Mouse (Mus musculus): Measurements from ENCODE around the gene Lman1l.

The Lman1l gene

DNA sequence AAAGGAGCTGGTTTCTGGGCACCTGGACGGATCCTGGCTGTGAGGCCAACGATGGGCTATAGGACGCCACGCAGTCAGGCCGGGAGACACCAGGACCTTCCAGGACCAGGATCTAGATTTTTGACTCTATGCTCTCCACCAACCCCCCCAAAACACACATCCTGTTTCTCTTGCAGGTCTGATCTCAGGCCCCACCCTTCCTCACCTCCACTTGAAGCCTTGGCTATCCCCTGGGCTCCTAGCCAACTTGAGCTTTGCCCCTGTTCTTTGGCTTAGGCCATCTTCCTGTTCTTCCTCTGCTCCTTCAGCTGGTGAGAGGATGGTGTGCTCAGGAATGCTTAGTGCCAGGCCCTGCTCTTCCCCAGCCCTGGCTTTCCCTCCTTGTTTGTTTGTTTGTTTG is at the start of gene Lman1l:
Gene Lman1l (minus strand): TSS at position 101 of the 400 bp plus-strand sequence.
- no peak for DNase-seq (ENCODE audit: low read depth in 2 of 2, low spot score in 2 of 2)

DNA sequence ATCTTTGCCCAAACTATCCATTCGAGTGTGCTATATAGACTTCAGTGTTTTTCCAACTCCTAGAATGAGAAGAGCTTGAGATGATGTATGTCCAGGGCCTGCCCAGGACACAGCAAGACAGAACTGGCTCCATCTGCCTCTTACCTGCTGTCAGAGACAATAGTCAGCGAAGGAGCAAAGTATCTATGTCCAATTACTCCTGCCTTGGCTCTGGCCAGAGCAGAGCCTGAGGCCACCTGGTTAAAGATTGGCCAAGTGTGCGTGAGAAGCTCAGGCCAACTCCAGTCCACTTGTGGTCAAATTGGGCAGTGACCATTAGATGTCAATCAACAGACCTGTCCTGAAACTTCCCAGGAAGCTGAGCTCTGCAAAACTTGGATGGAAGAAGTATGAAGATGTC is 49.0 kb upstream of the Lman1l start:
- no peak for DNase-seq (ENCODE audit: low read depth in 2 of 2, low spot score in 2 of 2)

GRCm38 (mm10) chr9:57668277-57668676 is 47.7 kb upstream of the Lman1l start:
- no peak for DNase-seq (ENCODE audit: low read depth in 2 of 2, low spot score in 2 of 2)

DNA sequence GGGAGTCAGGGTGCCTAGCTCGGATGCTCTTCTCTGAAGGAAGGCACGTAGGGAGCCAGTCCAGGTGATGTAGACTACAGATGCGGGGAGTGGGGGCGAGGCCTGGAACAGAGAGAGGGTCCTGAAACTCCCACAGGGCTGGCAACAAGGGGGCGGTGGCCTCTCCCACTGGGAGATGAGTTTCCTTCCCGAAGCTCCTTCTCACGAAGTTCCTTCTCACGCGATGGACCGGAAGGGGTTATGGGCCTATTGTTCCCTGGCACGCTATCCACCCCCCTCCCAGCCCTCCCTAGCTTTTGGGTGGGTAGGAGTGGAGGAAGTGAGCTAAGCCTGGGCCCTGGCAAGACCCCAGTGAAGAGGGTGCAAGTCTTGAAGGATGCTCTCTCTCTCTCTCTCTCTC is 47.2 kb upstream of the Lman1l start:
- DNase-seq (ENCODE audit: low read depth in 2 of 2, low spot score in 2 of 2), result no peak

DNA sequence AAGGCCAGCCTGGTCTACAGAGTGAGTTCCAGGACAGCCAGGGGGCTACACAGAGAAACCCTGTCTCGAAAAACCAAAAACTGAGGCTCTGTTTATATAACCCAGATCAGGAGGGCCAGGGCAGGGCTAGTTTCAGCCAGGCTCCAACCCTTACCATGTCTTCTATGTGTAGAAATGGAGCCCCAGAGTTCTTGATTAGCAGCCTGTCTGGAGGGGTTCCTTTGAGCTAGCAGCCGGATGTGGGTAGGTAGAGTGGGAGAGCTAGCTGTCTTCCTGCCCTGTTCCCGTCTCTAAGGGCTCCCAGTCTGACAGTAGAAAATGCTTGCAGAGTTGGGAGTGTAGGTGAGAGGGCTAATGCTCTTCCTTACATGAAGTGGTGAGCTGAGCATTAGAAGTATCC is 46.6 kb upstream of the Lman1l start:
- no peak for DNase-seq (ENCODE audit: low read depth in 2 of 2, low spot score in 2 of 2)

GRCm38 (mm10) chr9:57666536-57666935 is 46.0 kb upstream of the Lman1l start:
- DNase-seq (ENCODE audit: low read depth in 2 of 2, low spot score in 2 of 2), result no peak

DNA sequence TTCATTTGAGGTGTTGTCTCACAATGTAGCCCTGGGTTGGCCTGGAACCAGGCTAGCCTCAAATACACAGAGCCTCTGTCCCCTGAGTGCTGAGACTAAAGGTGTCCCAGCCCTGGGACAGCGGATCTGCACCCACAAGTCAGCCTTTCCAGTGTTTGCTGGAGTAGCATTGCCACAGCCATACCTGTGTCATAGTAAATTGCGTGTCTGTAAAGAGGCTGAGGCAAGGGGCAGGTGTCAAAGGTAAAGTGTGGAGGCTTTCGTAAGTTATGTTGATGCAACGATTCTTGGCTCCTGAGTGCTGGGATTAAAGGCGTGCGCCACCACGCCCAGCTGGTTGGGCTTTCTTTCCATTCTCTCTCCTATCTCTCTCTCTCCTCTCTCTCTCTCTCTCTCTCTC is 44.0 kb upstream of the Lman1l start:
- DNase-seq (ENCODE audit: low read depth in 2 of 2, low spot score in 2 of 2), result no peak

DNA sequence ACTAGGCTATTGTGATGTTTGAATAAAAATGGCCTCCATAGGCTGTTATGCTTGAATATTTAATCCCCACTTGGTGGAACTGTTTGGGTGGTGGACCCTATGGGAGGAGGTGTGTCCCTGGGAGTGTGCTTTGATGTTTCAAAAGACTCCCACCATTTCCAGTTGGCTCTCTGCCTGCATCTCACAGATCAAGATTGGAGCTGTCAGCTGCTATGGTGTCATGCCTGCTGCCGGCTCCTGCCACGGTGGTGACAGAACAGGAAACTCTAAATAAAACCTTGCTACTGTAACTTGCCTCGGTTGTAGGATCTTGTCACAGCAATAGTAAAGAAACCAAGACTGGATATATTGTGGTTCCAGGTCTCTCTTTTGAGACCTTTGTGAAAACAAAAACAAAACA is 41.0 kb upstream of the Lman1l start:
- no peak for DNase-seq (ENCODE audit: low read depth in 2 of 2, low spot score in 2 of 2)

DNA sequence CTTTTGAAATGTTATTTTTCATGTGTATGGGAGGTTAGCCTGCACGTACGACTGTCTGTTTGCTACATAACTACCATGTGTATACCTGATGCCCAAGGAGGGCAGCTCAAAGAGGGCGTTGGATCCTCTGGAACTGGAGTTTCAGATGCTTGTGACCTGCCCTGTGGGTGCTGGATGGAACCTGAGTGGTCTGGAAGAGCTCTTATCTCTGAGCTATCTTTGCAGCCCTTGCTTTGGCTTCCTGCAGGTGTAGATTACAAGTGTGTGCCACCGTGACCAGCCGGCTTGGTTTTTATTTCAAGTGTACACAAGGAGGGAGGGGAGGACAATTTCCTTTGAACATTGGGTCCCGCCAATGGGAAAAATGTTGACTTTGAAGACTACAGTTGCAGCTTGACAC is 39.9 kb upstream of the Lman1l start:
- no peak for DNase-seq (ENCODE audit: low read depth in 2 of 2, low spot score in 2 of 2)

DNA sequence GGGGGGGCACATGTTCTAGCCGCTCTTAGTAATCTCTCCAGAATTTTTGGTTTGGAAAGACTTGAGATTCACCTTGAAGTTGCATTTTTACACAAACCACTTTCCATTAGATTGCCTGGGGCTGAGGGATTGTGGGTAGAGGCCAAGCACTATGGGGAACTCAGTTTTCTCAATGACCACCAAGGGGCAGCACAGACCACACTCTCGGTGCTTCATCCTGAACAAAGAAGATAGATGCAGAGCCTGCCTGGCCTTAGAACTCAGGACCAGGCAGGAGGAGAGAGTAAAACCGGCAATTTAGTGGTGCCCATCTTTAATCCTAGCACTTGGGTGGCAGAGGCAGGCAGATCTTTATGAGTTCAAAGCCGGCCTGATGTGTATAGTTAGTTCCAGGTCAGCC is 39.2 kb upstream of the Lman1l start:
- DNase-seq (ENCODE audit: low read depth in 2 of 2, low spot score in 2 of 2), result peak; percentile 53 to 64

- no peak for DNase-seq (ENCODE audit: low read depth in 2 of 2, low spot score in 2 of 2)
Observed at GRCm38 (mm10) chr9:57658970-57659369, 38.4 kb upstream of the Lman1l start.

DNA sequence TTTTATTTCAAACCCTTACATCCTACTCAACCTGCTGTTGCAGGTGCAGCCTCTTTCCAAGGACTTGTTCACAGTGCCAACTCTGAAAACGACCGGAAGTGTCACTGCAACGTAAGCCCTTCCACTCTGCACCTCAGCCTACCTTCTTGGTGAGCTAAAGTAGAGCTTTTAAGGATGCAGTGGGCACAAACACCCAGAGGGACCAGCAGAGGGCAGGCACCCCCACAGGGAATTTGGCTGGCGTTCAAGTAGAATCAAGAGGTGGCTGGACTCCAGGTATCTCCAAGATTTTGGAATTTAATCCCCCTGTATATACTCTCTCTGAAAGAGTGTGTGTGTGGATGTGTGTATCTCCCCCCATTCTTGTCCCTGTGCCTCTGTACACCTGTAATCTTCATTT is 37.3 kb upstream of the Lman1l start:
- no peak for DNase-seq (ENCODE audit: low read depth in 2 of 2, low spot score in 2 of 2)

GRCm38 (mm10) chr9:57656631-57657350 is 36.2 kb upstream of the Lman1l start:
- DNase-seq (ENCODE audit: low read depth in 2 of 2, low spot score in 2 of 2), result no peak

DNA sequence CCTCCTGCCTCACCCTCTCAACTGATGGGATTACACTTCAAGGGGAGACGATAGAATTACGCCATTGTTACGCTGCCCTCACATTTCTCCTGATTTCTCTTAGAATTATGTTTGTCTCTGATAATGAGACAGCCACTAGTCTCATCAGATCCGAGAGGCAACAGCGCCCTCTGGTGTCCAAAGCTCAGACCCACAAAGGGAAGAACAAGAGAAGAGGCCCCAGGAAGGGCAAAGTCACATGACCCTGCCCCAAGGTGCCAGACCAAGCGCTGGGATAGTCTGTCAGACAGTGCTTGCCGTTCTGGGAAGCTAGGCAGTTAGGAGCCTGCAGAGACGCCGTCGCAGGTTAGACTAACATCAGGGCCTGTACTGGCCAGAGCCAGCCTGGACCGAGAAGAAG is 35.2 kb upstream of the Lman1l start:
- DNase-seq (ENCODE audit: low read depth in 2 of 2, low spot score in 2 of 2), result peak; percentile 94 to 97

GRCm38 (mm10) chr9:57654966-57655365 is 34.4 kb upstream of the Lman1l start:
- no peak for DNase-seq (ENCODE audit: low read depth in 2 of 2, low spot score in 2 of 2)

DNA sequence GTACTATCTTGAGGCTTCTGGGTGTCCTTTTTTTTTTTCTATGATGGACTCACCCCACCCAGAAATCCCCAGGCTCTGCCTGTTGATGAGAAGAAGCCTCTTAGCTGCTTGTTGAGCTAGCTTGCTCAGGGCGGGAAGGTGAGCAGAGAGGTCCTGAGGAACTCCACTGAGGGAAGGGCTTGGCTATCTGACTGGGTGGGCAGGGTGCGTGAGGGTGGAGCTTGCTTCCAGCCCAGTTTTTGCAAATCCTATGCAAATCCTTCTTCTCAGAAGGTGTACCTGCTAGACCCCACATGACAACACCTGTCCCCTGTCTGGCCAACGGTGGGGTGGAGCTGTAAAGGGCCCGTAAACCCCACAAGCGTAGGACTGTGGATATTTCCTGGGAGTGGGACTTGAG is 32.7 kb upstream of the Lman1l start, which contains the start of gene Csk:
Gene Csk (minus strand): TSS at position 349 of the 400 bp plus-strand sequence.
- no peak for DNase-seq (ENCODE audit: low read depth in 2 of 2, low spot score in 2 of 2)

DNA sequence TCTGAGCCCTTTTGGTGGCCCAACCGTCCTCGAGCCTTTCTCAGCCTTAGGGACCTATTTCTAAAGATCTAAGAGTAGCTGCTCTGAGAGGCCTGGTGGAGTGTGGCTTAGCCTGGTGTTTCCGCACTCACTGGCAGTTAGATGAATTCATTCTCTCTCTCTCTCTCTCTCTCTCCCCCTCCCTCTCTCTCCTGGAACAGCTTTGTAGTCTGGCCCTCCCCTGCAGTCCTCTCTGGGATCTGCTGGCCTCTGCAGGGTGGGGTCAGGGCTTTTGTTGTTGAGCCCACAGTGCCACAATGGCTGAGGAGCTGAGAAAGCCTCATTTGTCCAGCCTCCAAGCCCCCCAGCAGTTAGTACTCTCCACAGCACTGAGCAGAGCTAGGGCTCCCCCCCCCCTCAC is 32.3 kb upstream of the Lman1l start:
- no peak for DNase-seq (ENCODE audit: low read depth in 2 of 2, low spot score in 2 of 2)

GRCm38 (mm10) chr9:57652351-57652750 is 31.8 kb upstream of the Lman1l start:
- DNase-seq (ENCODE audit: low read depth in 2 of 2, low spot score in 2 of 2), result no peak

- peak in 1 of 2 experiments; percentile 52 for DNase-seq (ENCODE audit: low read depth in 2 of 2, low spot score in 2 of 2)
Observed at GRCm38 (mm10) chr9:57650786-57651311, 30.3 kb upstream of the Lman1l start.

GRCm38 (mm10) chr9:57650130-57650785 is 29.7 kb upstream of the Lman1l start:
- DNase-seq (ENCODE audit: low read depth in 2 of 2, low spot score in 2 of 2), result no peak

DNA sequence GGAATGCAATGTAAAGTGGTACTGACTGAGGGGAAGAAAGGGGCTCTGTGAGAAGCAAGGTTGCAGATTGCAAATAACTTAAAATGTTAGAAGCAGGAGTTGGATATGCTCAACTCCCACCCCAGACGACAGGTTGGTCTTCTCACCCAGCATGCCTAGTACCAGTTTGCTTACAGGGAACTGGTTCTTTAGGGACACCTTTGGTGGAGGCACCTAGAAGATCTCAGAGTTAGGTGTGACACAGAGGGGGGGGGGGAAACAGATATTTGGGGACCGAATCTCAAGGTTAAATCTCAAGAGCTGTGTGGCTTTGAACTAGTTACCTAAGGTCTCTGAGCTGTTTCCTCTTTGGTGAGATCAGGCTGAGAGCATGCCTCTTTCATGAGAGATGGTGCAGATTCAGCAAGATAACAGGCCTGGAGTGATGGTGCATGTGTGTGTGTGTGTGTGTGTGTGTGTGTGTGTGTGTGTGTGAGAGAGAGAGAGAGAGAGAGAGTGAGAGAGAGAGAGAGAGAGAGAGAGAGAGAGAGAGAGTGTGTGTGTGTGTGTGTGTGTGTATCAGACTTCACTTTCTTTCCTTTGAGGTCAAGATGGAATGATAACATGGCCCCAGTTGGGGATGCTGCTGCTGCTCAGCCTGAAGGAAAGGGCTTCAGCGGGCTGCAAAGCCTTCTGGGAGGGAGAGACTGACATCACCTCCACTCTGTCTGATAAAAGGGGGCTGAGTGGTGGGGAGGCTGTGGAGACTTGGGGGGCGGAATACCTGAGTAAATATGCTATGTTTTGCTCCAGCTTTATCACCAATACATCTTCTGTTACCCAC is 26.9 kb upstream of the Lman1l start:
- peak in 1 of 2 experiments; percentile 36 for DNase-seq (ENCODE audit: low read depth in 2 of 2, low spot score in 2 of 2)

Data from CD8-positive naive resting alpha-beta T cell, adult 2 months (primary cell).